Mouse (Mus musculus) adrenal gland, postnatal 10 days (tissue): Measurements from ENCODE around the gene Trmu. TPM values are rescaled to one million over a fixed set of nuclear protein-coding genes. Genes with fewer than 3 reads are reported as not detected.
"Not testable (repeated sequence)": the region's sequence is repeated elsewhere in the genome, so short reads cannot be mapped to it uniquely, and the experiment has no call there.

Source experiments
- DNase-seq: peaks from one replicate; pipeline ENCODE4 v3.0.0; 2021; ENCODE audit warnings: mixed read lengths
- long read RNA-seq, 2 experiments: library from polyadenylated mRNA; stranded (forward); transcript quantifications; one replicate each; pipeline ENCODE4 v2.0.0; 2021
- total RNA-seq, 2 experiments: library from RNA; stranded (reverse); gene quantifications; 2 replicates each; pipeline ENCODE4 v1.2.3; 2021

Trmu gene
- 10 to 100 TPM; 27.9 to 39.9 TPM for total RNA-seq
- long read RNA-seq, experiment 1, transcript Trmu-201 (11 exons, 1,526 nt) = major isoform, 27 of 41 reads
- long read RNA-seq, experiment 1, partial matches to known transcripts = 0 of 41 reads
- long read RNA-seq, experiment 1, other reads (novel, unspliced or antisense) = 14 of 41 reads
- long read RNA-seq, experiment 2, transcript Trmu-201 (11 exons, 1,526 nt) = major isoform, 20 of 37 reads
- long read RNA-seq, experiment 2, partial matches to known transcripts = 2 of 37 reads
- long read RNA-seq, experiment 2, other reads (novel, unspliced or antisense) = 14 of 37 reads

- peak; percentile 92 for DNase-seq
These were observed at the start of gene Trmu for GRCm38 (mm10) chr15:85878848-85879497. Trmu (plus strand) TSS chr15:85879312.

- DNase-seq = no peak
These were observed 49.6 kb upstream of the Trmu start for GRCm38 (mm10) chr15:85829470-85829869.

- peak; percentile 89 for DNase-seq
These were observed 47.0 kb upstream of the Trmu start, which contains the start of gene Ttc38 for GRCm38 (mm10) chr15:85831954-85832590. Ttc38 (plus strand) TSS chr15:85832306.

GRCm38 (mm10) chr15:85832599-85832998, 46.5 kb upstream of the Trmu start:
- DNase-seq = no peak

- no peak for DNase-seq
These were observed 43.8 kb upstream of the Trmu start for GRCm38 (mm10) chr15:85835335-85835734.

- DNase-seq = no peak
These were observed 42.2 kb upstream of the Trmu start for GRCm38 (mm10) chr15:85836887-85837286.

GRCm38 (mm10) chr15:85840983-85841382, 38.1 kb upstream of the Trmu start:
- peak; percentile 55 for DNase-seq

- no peak for DNase-seq
These were observed 37.2 kb upstream of the Trmu start for GRCm38 (mm10) chr15:85841796-85842360.

- DNase-seq = no peak
These were observed 34.0 kb upstream of the Trmu start for GRCm38 (mm10) chr15:85845071-85845470.

- DNase-seq = no peak
These were observed 27.3 kb upstream of the Trmu start for GRCm38 (mm10) chr15:85851656-85852392.

- peak; percentile 36 for DNase-seq
These were observed 20.1 kb upstream of the Trmu start for GRCm38 (mm10) chr15:85858980-85859489.

GRCm38 (mm10) chr15:85859490-85860031, 19.6 kb upstream of the Trmu start, which contains the start of gene Gtse1:
Gtse1 (plus strand) TSS chr15:85859745.
- DNase-seq = peak; percentile 94

GRCm38 (mm10) chr15:85865913-85866312, 13.2 kb upstream of the Trmu start:
- not testable (repeated sequence) for DNase-seq

GRCm38 (mm10) chr15:85867696-85868095, 11.4 kb upstream of the Trmu start:
- DNase-seq = peak; percentile 82

- DNase-seq = no peak
These were observed 1.8 kb upstream of the Trmu start for GRCm38 (mm10) chr15:85877336-85877735.

GRCm38 (mm10) chr15:85879498-85879895, 385 bp downstream of the Trmu start:
- peak; percentile 35 for DNase-seq

- no peak for DNase-seq
These were observed 6.5 kb downstream of the Trmu start for GRCm38 (mm10) chr15:85885606-85886005.

- DNase-seq = no peak
These were observed 10.1 kb downstream of the Trmu start for GRCm38 (mm10) chr15:85889235-85889634.

- no peak for DNase-seq
These were observed 12.9 kb downstream of the Trmu start for GRCm38 (mm10) chr15:85891971-85892370.

- no peak for DNase-seq
These were observed 13.5 kb downstream of the Trmu start for GRCm38 (mm10) chr15:85892498-85893118.

GRCm38 (mm10) chr15:85893871-85894270, 14.8 kb downstream of the Trmu start:
- no peak for DNase-seq
